Mouse (Mus musculus) heart, embryonic 14.5 days (tissue): ENCODE data around the gene Nudt22. TPM values are rescaled to one million over a fixed set of nuclear protein-coding genes. Genes with fewer than 3 reads are reported as not detected.

Experiments
- ATAC-seq: fragments of 200-750 bp; cut with Nextera tagmentation; 2 replicates; pipeline ENCODE4 v1.8.0; 2017; ENCODE audit warnings: low read depth, moderate TSS enrichment; ENCODE audit not compliant: insufficient number of reproducible peaks, insufficient read depth, low FRiP score
- H3K27ac ChIP-seq, 2 experiments: fragments of 200-500 bp in 1 of 2; fragments of 300-500 bp in 1 of 2; sonication (generic) in 1 of 2; replicated peaks in 1 of 2; 2 replicates each; pipeline ENCODE4 v1.5.1; 2012 to 2014; ENCODE audit warnings: low read depth in 2 of 2, low read length in 2 of 2, control low read depth in 1 of 2, mild to moderate bottlenecking in 1 of 2, mixed read lengths in 1 of 2; ENCODE audit not compliant: control insufficient read depth in 1 of 2, insufficient read depth in 1 of 2
- H3K27me3 ChIP-seq: fragments of 300-500 bp; sonication (generic); 2 replicates; pipeline ENCODE4 v1.6.1; 2014; ENCODE audit warnings: mild to moderate bottlenecking, low read length, control low read depth; ENCODE audit not compliant: control insufficient read depth, insufficient read depth
- H3K36me3 ChIP-seq: fragments of 300-500 bp; sonication (generic); 2 replicates; pipeline ENCODE4 v1.6.1; 2014; ENCODE audit warnings: mild to moderate bottlenecking, control low read depth, low read length, mixed read lengths; ENCODE audit not compliant: control insufficient read depth, insufficient read depth
- H3K4me1 ChIP-seq, 2 experiments: fragments of 200-500 bp in 1 of 2; fragments of 300-500 bp in 1 of 2; sonication (generic) in 1 of 2; 2 replicates each; pipeline ENCODE4 v1.6.1; 2012 to 2014; ENCODE audit warnings: low read length in 2 of 2, control low read depth in 1 of 2, mixed read lengths in 1 of 2; ENCODE audit not compliant: control insufficient read depth in 2 of 2, insufficient read depth in 2 of 2
- H3K4me2 ChIP-seq: fragments of 300-500 bp; sonication (generic); 2 replicates; pipeline ENCODE4 v1.6.1; 2014; ENCODE audit warnings: mild to moderate bottlenecking, low read length
- H3K4me3 ChIP-seq, 2 experiments: fragments of 200-500 bp in 1 of 2; fragments of 300-500 bp in 1 of 2; sonication (generic) in 1 of 2; 2 replicates each; pipeline ENCODE4 v1.5.1; 2012 to 2014; ENCODE audit warnings: low read length in 2 of 2, mild to moderate bottlenecking in 2 of 2, control low read depth in 1 of 2, low read depth in 1 of 2, moderate library complexity in 1 of 2; ENCODE audit not compliant: control insufficient read depth in 1 of 2, insufficient read depth in 1 of 2
- H3K9ac ChIP-seq: fragments of 300-500 bp; sonication (generic); 2 replicates; pipeline ENCODE4 v1.6.1; 2014; ENCODE audit warnings: mild to moderate bottlenecking, low read length
- H3K9me3 ChIP-seq: fragments of 300-500 bp; sonication (generic); 2 replicates; pipeline ENCODE4 v1.6.1; 2016; ENCODE audit warnings: low read length, control low read depth; ENCODE audit not compliant: control insufficient read depth
- WGBS: fragments of 180-500 bp; shearing (Covaris S2); extraction: QIAGEN DNeasy Blood & Tissue Kit; methylation state at CpG from one replicate; pipeline ENCODE4 v1.1.7; 2014; 5-methylcytosine and 5-hydroxymethylcytosine counted together
- polyA plus RNA-seq: library from polyadenylated mRNA; unstranded; fragments of >200 nt; fragmentation: Nextera tagmentation; extraction: Ambion mirVana; gene quantifications from 2 replicates; pipeline ENCODE4 v1.2.1, GENCODE M21; 2014

The Nudt22 gene
- polyA plus RNA-seq, 1 experiment from 2014 or later = 29.7 TPM

GRCm38 (mm10) chr19:6968491-6969271 is 27.2 kb downstream of the Nudt22 start:
- ATAC-seq = no peak
- peak overlapping the region; percentile 70 for H3K4me2 ChIP-seq
- H3K9ac ChIP-seq = peak overlapping the region; percentile 81
- 11% methylated on average over 15 of the region's 15 CpGs for WGBS
- peaks cover 29% of the 10 kb centered on the region for H3K36me3 ChIP-seq
- peak overlapping the region in 1 of 2 experiments; percentile 41; a peak in 2 of 4 replicates for H3K27ac ChIP-seq
- H3K27me3 ChIP-seq = no peaks in the 10 kb centered on the region
- peaks cover 26 to 35% of the 10 kb centered on the region in 2 experiments for H3K4me1 ChIP-seq
- no peaks in the 10 kb centered on the region for H3K9me3 ChIP-seq
- peak overlapping the region; percentile 66 to 74 for H3K4me3 ChIP-seq

DNA sequence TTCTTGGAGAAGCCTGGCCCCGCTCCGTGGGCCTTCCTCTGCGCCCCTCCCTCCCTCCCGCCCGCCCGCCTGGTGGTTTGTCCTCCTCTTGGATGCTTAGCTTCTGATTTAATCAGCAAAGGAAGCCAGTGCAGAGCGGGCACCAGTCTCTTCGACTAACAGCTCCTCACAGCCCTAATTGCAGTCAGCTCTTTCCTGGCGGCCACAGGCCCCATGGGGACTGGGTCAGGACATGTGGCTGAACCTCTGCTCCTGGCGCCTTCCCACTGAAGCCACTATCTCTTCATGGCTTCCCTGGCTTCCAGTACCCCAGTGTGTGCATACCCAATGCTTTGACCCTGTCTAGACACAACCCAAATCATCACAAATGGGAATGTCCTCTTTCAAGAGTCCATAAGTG is 39.5 kb downstream of the Nudt22 start:
- Histone ChIP-seq H3K9me3 (no peaks in the 10 kb centered on the region), H3K36me3 (peaks cover 63% of the 10 kb centered on the region), H3K4me1 (peaks cover 25 to 39% of the 10 kb centered on the region in 2 experiments), H3K9ac (no peak overlapping the region), H3K4me2 (no peak overlapping the region), H3K27ac (no peak overlapping the region), H3K27me3 (no peaks in the 10 kb centered on the region), H3K4me3 (no peak overlapping the region)
- no peak for ATAC-seq
- 79% methylated on average over 10 of the region's 10 CpGs for whole genome bisulfite sequencing

GRCm38 (mm10) chr19:6955424-6955823 is 40.5 kb downstream of the Nudt22 start:
- peak overlapping the region; percentile 36; the same call in 1 of the 2 replicates for H3K9ac ChIP-seq
- 38% methylated on average over 7 of the region's 7 CpGs for WGBS
- H3K9me3 ChIP-seq = no peaks in the 10 kb centered on the region
- peak overlapping the region in 1 of 2 experiments; percentile 61; a peak in 3 of 4 replicates for H3K27ac ChIP-seq
- no peaks in the 10 kb centered on the region for H3K27me3 ChIP-seq
- H3K4me3 ChIP-seq = no peak overlapping the region
- H3K4me2 ChIP-seq = no peak overlapping the region
- peaks cover 25 to 39% of the 10 kb centered on the region in 2 experiments for H3K4me1 ChIP-seq
- peak; percentile 37 for ATAC-seq
- peaks cover 60% of the 10 kb centered on the region for H3K36me3 ChIP-seq

- Histone ChIP-seq H3K9ac (no peak overlapping the region), H3K4me3 (no peak overlapping the region), H3K27me3 (no peaks in the 10 kb centered on the region), H3K4me1 (peaks cover 28 to 50% of the 10 kb centered on the region in 2 experiments), H3K9me3 (no peaks in the 10 kb centered on the region), H3K27ac (no peak overlapping the region), H3K36me3 (peaks cover 46% of the 10 kb centered on the region), H3K4me2 (no peak overlapping the region)
- WGBS = 61% methylated on average over 9 of the region's 9 CpGs
- ATAC-seq = no peak
Observed at GRCm38 (mm10) chr19:6954046-6954445, 41.9 kb downstream of the Nudt22 start.

DNA sequence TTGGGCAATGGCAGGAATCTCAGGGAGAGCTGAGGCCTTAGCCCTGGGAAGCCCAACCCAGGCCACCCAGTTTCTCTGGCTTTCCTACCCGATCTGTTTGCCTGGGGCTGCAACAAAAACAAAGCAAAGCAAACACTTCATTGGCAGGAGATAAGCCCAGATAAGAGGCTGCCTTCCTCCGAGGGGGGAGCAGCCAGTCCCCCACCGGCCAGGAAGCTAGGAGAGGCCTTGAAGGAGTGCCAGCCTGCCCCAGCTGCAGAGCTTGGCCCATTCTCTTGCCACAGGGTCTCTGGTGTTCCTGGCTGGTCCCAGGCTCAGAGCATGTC is 43.2 kb downstream of the Nudt22 start:
- Histone ChIP-seq H3K36me3 (peaks cover 32% of the 10 kb centered on the region), H3K4me1 (peaks cover 28 to 50% of the 10 kb centered on the region in 2 experiments), H3K27me3 (no peaks in the 10 kb centered on the region), H3K9me3 (no peaks in the 10 kb centered on the region), H3K27ac (peak overlapping the region; percentile 97 to 98), H3K9ac (peak overlapping the region; percentile 88), H3K4me2 (peak overlapping the region; percentile 88), H3K4me3 (peak overlapping the region; percentile 64 to 66; a peak in 2 of 4 replicates)
- ATAC-seq = no peak
- 5% methylated on average over 3 of the region's 3 CpGs for WGBS

- peaks cover 28 to 50% of the 10 kb centered on the region in 2 experiments for H3K4me1 ChIP-seq
- WGBS = 1% methylated on average over 31 of the region's 31 CpGs
Observed at GRCm38 (mm10) chr19:6951994-6952711, 43.8 kb downstream of the Nudt22 start.

DNA sequence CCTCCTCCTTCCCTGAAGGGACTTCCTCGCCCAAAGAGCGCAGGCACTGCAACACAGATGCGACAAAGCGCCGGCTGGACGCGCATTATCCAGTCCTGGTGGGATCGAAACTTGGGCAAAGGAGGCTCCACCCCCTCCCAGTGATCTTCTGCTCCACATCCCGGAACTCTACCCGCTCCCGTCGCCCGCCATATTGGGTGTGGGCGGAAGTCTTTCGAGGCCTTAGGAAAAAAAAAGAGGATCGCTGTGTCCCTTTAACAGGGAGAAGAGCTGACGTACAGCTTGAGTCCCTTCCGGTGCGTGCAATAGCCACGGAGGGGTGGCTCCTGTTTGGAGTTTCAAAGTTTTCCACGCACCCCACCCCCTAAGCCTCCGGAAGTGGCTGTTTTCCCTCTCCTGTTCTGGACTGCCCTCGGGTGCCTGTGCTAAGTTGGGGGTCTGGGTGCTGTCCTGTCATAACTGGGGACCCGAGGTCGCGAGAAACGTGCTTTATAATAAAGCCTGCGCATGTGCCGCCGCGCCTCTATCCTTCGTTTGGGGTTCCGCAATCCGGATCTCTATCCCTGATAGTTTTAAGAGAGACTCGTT is 44.4 kb downstream of the Nudt22 start:
- H3K9me3 ChIP-seq = no peaks in the 10 kb centered on the region
- H3K9ac ChIP-seq = peak overlapping the region; percentile 88
- peak overlapping the region; percentile 88 for H3K4me2 ChIP-seq
- H3K4me1 ChIP-seq = peaks cover 28 to 50% of the 10 kb centered on the region in 2 experiments
- H3K27me3 ChIP-seq = no peaks in the 10 kb centered on the region
- under 1% methylated on average over 35 of the region's 35 CpGs for WGBS
- H3K27ac ChIP-seq = peak overlapping the region; percentile 97 to 98
- H3K36me3 ChIP-seq = peaks cover 21% of the 10 kb centered on the region
- ATAC-seq = peak; percentile 57
- H3K4me3 ChIP-seq = peak overlapping the region; percentile 64 to 66

More at GRCm38 (mm10) chr19:6951994-6952711, 43.8 kb downstream of the Nudt22 start:
- peak; percentile 51 for ATAC-seq
- H3K9ac ChIP-seq = peak overlapping the region; percentile 88
- no peaks in the 10 kb centered on the region for H3K9me3 ChIP-seq
- H3K27me3 ChIP-seq = no peaks in the 10 kb centered on the region
- peak overlapping the region; percentile 97 to 98 for H3K27ac ChIP-seq
- H3K36me3 ChIP-seq = peaks cover 28% of the 10 kb centered on the region
- H3K4me3 ChIP-seq = peak overlapping the region; percentile 64 to 66
- peak overlapping the region; percentile 88 for H3K4me2 ChIP-seq
